Mouse (Mus musculus): ENCODE data around the gene Clec9a.
A peak's percentile ranks its signal among the peaks of the same experiment; 100 is the strongest.

Clec9a gene

DNA sequence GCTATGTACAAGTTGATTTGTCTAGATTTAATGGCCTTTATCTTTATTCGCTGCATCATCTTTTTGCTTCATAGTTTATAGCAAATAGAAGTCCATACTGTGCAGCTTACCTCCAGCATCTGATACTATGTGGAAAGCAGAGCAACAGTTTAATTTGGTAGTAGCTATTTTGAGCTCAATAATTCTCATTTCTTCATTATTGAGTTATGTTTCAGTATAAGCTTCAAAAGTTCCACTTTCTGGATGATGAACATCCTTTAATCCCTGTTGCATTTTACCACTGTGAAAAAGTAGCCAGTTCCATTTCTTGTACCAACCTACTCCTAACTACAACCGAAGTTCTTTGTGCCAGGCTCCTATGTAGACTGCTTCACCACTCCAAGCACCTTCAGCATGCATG is at the start of gene Clec9a:
TSS of gene Clec9a (plus strand) at position 301 of the 400 bp plus-strand sequence.
- no peak for DNase-seq (ENCODE audit: low read depth, low spot score)

DNA sequence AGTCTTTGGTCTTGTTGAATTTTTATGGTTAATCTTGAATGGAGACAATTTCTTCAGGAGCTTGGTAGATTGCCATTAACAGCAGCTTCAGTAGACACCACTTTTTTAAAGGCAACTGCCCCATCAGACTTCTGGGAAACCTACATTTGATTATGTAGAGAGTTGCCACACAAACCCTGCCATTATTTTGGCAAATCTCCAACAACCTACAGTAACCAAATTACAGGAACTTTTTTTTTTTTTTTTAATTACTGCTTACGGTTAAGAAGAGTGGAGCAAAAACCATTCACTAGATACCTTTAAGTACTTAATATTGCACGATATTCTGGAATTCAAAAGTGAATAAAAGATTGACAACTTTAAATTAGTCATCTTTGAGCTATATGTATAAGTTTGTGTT is 49.1 kb upstream of the Clec9a start:
- DNase-seq (ENCODE audit: low read depth, low spot score) = no peak

DNA sequence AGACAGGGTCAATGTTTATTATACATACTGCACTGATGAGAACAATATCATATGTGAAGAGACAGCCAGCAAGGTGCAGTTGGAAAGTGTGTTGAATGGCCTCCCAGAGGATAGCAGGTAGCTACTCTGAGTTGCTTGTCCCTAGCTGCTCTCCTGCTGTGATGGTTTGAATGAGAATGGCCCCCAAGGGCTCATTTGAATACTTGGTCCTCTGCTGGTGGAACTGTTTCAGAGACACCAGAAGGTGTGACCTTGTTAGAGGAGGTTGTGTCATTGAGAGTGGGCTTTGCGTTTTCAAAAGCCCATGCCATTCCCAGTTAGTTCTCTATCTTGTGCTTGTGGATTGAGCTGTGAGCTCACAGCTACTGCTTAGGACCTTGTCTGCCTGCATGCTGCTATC is 44.7 kb upstream of the Clec9a start:
- no peak for DNase-seq (ENCODE audit: low read depth, low spot score)

DNA sequence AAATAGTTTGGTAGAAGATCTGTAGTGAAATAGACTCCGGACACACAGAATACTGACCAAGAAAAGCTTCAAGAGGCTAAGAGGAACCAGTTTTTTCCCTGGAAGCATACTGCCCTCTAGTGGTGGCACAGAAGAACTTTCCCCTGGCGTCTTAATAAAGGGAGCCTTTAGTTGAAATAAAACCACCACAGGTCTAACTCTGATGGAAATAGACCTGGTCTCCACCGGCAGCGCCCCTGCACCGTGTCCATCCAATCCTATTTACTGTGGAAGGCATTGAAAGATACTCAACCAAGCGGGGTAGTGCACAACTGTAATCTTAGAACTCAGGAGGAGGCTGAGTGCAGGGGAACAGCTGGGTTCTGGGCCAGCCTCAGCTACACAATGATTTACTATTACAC is 42.7 kb upstream of the Clec9a start:
- DNase-seq (ENCODE audit: low read depth, low spot score) = peak; percentile 55

DNA sequence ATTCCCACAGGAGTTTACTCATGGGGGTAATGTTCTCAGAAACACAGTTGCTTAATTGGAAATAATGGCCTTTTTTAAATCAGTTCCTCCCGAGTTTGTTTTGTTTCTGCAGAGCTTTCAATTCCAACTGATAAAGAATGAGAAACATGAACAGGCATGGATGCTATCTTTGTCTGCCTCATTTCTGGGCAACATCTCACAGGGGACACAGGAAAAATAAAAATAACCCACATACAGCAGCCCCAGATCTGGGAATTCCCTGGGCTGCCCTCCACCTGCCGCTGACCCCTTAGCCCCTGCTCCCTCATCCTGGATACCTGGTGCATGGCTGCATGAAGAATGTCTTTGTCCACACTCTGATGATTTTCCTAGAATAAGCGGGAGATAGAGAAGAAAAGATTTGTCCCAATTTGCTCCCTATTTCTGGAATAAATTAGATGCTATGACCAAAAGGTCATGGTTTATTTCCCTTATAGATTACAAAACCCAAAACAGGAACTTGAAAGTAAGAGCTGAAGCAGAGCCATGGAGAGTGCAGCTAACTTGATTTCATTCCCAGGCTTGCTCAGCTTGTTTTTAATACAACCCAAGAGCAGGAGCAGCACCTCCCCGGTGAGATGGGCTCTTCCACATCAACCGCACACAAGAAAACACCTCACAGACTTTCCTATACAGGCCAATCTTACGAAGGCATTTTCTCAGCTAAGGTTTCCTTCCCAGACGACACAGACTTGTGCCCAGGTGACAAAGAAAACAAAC is 39.1 kb upstream of the Clec9a start:
- no peak for DNase-seq (ENCODE audit: low read depth, low spot score)

DNA sequence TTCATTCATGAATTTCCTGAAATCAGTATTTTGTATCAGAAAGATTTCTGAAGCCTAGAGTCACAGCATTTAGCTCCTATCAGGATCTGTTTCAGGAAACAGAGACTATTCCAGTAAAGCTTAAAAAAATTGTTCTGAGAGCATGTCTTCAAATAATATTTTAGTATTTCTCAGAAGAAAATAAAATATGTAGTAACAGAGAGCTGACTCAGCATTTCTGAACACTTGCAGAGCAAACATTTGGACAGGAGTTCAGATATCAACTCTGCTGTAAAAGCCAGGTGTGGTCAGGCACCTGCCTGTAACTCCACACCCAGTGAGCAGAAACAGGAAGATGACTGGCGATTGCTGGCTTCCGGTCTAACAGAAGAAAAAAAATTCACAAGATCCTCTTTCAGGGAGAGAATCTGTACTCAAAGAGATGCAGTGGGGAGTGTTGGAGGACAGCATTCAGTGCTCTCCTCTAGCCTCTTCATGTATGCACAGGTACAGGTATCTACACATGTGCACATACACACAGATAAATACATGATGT is 33.7 kb upstream of the Clec9a start:
- no peak for DNase-seq (ENCODE audit: low read depth, low spot score)

DNA sequence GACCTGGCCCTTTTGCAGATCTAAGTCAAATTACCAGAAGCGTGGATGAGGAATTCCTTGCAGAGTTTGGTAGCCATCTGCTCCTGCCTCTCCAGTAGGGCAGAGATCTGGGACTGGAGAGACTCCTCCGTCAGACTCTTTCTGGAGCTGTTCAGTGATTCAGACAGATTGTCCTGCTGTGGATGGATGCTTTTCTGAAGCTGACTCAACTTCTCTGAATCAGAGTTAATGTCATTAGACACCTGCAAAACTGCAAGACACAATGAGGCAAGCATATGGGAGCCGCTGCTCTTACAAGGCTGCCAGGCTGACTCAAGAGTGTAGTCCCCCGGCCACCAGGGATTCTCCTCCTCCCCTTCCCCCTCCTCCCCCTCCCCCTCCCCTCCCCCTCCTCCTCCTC is 28.2 kb upstream of the Clec9a start:
- no peak for DNase-seq (ENCODE audit: low read depth, low spot score)

DNA sequence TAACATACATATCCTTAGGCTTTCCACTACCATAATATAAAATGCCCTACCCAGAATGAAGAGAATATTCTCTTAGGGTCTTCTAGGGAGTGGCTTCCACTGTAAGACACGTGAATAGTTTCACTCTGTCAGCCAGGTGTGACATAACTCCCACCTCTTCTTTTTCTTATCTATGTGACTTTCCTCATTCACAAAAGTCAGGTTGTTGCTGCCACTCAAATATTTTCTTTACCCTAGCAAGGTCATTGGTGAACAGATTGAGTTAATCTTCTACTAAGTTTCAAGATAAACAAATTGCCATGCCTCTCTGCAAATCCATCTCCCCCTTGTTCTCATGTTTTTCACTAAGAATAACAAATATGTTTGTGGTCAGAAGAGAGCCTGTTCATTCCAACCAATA is 26.9 kb upstream of the Clec9a start:
- DNase-seq (ENCODE audit: low read depth, low spot score) = no peak

DNA sequence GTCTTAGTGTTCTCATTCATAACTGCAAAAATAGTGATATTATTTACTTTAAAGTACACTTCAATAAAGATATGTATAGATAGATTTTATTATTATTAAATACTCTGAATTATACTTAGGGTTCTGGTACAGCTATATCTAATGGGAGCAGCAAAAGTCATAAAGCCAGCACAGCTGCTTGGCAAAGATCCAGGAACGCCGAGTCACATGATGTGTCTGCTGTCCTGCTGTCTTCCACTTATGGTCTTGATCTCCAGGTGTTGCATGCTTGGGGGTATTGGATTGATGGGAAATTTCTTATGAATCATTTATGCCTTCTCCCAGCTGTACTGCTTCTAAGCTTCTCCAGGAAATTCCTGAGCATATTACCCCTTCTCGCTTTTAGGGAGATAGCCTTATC is 25.2 kb upstream of the Clec9a start:
- DNase-seq (ENCODE audit: low read depth, low spot score) = no peak

DNA sequence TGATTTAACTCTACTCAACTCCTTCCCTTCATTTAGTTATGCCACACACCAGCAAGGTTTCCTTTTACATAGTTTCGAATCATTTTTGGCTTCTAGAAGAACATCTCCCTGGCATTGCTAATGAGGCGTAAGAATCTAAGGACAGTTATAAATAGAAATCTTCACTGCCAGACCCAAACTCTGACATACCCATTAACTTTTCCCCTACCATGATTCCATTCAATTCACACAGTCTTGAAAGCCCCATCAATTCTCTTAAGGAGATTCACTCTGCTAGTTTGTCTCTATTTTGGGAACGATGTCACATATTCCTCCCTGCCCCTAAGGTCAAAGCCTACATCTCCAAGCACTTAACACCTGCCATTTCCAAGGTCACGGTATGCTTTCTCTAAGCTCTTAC is 23.7 kb upstream of the Clec9a start:
- no peak for DNase-seq (ENCODE audit: low read depth, low spot score)

DNA sequence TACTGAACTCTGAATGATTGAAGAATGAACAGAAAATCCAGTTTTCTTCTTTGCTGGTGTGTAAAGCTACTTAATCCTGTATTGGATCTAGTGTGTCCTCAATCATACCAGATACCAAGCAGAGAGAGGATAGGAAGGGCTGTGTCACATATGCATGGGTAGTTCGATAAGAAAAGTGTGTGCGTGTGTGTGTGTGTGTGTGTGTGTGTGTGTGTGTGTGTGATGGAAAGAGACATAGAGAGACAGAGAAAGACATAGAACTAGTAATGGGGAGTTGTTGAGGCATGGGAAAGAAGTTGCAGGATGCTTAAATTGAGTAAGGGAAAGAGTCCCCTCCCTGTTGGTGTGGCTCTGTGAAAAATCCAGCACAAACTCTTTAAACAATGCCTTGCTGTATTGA is 22.9 kb upstream of the Clec9a start, which contains the start of gene Clec12b:
TSS of gene Clec12b (minus strand) at position 101 of the 400 bp plus-strand sequence.
- DNase-seq (ENCODE audit: low read depth, low spot score) = no peak

DNA sequence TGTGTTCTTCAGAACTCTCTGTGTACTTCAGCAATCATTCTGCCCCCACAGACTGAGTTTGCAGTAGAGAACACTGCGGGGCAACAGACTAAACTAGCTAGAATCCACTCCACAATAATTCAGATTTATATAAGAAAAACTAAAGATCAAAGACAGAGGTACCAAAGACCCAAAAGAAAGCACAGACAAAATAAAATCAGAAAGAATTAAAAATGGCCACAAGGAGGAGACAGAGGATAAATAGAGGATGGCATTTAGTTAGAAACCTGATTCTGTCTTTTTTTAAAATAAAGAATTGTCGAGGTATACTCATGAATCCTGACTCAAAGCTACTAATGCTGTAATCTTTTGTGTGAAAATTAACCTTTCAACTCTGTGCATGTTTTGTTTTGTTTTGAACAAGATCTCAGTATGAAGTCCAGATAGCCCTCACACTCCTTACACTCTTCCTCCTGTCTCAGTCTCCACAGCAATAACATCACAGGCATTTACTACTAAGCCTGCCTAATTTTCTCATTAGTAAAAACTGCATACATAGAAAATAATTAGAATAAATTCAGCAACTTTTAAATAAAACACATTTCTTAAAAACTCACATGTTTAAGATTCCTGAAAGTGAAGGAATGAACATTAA is 15.5 kb upstream of the Clec9a start:
- DNase-seq (ENCODE audit: low read depth, low spot score) = peak; percentile 11

DNA sequence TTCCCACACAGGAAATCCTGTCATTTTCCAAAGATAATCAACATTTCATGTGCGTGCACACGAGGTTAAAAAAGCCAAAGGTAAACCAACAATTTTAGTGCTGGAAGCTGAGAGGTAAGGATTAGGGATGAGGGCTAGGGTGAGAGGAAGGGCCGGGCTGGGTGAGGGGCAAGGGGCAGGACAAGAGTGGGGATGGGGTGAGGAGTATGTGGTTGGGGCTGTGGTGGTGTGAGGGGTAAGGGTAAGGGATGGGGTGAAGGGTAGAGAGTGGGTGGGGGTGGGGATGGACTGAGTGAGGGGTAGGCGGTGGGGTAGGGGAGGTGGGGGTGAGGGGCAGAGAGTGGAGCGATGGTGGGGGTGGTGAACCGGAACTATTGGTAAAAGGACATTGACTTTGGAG is 14.9 kb upstream of the Clec9a start:
- no peak for DNase-seq (ENCODE audit: low read depth, low spot score)

DNA sequence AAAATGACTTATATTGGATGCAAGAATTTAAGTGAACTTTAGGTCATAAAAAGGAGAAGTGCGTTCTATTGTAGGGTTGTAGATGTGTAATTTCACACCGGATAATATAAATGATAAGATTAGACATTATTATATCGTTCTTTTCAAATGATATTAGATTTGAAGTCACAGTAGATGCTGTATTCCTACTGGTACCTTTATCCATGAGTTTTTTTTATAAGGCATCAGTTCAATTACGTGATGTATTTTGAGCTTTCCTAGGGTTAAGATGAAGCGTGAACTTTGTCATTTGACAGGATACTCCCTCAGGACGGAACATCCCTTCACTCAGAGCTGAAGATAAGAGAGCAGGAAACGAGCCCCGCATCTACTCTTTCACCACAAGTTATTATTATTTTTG is 11.7 kb upstream of the Clec9a start, which contains the start of gene Clec1b:
TSS of gene Clec1b (plus strand) at position 301 of the 400 bp plus-strand sequence.
- DNase-seq (ENCODE audit: low read depth, low spot score) = no peak

DNA sequence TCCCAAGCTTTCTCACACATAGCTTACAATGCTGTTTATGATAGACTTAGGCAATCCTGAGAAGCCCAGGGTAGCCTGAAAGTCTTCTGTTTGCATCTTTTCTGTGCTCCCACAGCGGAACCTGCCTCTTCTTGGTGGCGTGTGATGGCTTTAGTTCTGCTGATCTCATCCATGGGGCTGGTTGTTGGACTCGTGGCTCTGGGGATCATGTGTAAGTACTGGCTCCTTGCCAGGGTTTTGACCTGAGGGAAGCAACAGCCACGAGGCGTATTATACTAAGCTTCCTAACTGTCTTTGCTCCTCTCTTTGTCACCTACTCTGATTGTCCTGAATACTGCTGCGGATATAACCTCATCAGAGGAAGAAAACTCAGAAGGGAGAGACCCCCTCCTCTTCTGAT is 8.7 kb upstream of the Clec9a start:
- DNase-seq (ENCODE audit: low read depth, low spot score) = no peak

DNA sequence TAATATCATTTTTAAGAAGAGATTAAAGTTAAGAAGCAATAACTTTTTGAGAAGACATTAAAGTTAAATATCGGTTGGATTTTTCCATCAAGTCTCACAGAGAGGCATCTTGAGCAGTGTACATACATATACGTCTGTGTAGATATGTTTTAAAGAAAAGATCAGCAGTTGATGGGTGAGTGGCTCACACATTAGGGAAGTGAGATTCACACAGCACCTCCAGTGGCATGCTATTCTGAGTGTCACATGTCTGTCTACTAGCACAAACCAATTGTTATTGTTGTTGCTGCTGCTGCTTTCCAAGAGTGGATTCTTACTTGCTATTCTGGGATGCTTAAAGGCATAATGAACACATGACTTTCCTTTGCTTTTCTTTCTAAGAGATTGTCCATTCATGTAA is 6.3 kb upstream of the Clec9a start:
- no peak for DNase-seq (ENCODE audit: low read depth, low spot score)

DNA sequence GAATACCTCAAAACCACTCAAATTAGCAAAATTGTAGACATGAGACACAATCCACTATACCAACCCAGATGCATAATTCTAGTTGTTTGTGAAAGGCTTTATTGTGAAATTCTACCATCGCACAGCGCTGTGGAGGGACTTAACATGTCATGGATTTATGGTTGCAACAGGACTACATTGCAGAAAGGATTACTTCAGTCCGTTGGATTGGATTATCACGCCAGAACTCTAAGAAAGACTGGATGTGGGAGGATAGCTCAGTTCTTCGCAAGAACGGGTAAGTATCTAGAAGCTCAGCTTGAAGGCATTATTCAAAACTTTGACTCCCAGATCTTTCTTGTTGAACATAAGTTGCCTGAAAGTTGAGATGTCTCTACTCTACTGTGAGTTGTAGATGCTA is 5.3 kb upstream of the Clec9a start:
- DNase-seq (ENCODE audit: low read depth, low spot score) = no peak

DNA sequence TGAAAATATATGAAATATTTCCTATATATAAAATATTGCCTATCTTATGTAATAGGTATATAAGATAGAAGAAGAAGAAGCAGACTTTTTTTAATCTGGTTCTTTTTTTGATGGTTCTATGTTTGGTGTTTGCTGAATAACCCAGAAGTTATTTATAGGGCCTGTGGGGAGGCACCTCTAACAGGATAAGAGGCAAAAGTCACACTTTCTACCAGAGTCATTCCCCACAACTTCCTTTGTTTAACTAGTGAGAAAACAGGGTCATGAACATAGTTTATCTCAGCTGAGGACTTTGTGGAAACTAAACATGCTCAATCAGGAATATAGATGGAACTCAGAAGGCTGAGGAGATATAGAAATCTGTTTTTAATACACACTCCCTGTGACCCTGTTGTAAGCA is 2.7 kb upstream of the Clec9a start:
- no peak for DNase-seq (ENCODE audit: low read depth, low spot score)

DNA sequence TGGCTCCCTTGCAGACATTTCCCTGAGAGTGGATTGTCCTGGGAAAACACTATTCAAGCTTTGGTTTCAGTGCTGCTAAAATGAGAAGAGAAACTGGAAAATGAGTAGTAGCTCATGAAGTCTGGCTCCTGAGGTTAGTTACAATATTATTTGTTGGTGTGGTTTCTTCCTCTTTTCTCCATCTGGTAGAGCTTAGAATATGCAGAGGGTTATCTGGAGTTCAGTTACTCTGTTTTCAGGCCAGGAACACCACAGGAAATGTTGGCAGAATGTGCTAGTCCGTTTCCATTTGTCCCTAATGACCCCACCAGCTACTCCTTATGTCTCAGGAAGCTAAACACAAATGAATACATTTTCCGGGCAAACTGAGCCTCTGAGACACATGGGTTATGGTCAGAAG is 1.3 kb upstream of the Clec9a start:
- no peak for DNase-seq (ENCODE audit: low read depth, low spot score)

DNA sequence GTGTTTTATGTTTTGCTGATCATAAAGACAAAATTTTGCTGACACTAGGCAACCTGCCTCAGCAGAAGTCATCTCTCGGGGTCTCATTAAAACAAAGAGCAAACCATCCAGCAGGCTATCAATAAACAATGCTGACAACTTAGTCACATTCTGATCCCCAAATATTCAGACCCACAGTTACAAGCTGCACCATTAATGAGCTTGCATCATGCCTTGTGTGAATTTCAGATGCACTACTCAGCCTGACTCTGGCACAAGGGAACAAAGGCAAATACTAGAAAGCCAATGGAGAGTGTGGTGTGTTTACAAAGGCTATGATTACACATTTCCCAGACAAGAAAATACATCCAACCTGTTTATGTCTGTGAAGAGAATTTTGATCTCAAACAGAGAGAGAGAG is 5.5 kb downstream of the Clec9a start:
- DNase-seq (ENCODE audit: low read depth, low spot score) = no peak

DNA sequence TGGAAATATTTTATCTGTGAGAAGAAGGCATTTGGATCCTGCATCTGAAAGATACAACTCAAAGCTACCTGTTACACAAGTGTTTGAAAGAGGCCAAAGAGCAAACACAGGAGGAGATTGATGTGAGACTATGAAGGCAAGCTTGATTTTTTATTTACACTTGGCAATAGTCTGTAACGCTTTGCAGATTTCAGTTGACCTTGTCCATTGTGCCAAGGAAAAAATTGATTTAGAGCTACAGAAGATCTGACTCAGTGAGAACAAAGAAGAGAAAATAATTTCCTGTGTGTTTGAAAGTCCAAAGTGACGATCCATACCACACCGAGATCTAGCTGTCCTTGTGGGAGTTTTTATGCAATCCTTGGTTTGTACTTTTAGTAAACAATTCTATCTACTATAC is 13.6 kb downstream of the Clec9a start:
- DNase-seq (ENCODE audit: low read depth, low spot score) = no peak

DNA sequence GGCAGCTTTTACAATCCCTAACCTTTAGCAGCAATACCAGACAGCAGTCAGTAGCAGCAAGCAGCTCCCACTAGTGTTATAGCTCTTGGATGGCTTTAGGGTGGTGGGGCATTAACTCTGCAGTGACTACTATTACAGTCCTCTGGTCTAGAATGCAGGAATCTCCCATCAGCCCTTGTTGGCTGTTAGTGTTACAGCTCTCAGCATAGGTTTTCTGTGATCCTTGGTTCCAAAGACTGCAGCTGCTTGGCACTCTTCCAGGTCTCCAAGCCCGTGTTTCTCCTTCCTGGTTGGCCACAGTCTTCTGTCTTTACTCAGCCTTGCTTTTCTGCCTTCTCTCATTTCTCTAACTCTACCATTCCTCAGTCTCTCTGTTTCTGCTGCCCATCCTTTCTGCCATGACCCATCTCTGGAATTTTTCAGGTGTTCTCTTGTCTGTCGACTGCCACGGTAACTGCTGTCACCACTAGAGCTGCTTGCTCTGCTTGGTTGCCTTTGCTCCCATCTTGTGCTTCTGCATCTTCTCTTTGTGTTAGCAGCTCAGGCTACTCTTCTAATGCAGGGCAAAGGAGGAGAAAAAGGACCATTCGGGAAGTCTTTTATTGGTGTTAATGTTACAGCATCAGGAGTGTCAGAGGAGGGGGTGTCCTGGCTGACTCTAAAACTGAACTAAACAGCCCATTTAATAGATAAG is 14.5 kb downstream of the Clec9a start:
- DNase-seq (ENCODE audit: low read depth, low spot score) = no peak

DNA sequence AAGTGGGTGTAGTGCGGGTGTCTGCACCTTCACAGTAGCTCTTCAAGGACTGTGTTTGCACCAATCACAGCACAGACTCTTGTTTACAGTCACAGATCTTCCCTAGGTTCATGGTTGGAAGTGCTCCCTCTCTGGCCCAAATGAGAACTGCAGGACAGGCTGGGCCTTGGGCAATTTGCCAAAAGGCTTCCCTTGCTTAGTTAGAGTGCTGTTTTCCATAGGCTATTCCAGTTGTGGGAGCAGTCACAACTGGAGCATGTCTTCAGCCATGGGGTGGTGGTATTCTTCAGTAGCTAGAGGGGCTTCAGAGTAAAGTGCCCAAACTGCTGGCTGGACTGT is 15.0 kb downstream of the Clec9a start:
- peak; percentile 52 for DNase-seq (ENCODE audit: low read depth, low spot score)

Measured in CD4-positive helper T cell, adult 2 months (primary cell).